Mouse (Mus musculus) left cerebral cortex, adult 9 months (tissue): Measurements from ENCODE around the gene Ptgr1.

Source experiments
- DNase-seq, 2 experiments: peaks; one replicate each; pipeline ENCODE4 v3.0.0; 2022; ENCODE audit warnings: low spot score in 2 of 2

The Ptgr1 gene

DNA sequence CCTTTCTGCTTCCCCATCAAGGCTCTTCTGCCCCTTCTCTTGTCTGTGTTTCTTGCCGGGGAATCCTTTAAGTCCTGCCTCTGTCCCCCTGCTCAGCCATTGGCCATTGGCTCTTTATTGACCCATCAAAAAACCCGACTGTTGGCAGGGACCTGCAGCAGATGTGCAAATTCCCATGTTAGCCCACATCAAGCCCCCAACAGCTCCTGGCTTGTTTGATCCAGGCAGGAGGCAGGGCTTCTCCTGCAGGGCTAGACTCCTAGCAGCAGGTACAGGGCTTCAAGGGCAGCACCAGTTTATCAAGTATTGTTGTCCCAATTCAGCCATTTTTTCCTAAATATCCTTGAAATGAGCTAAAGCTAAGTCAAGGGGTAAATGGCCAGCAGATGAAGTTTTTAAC lies 60.8 kb downstream of the Ptgr1 start:
- DNase-seq, result no peak

DNA sequence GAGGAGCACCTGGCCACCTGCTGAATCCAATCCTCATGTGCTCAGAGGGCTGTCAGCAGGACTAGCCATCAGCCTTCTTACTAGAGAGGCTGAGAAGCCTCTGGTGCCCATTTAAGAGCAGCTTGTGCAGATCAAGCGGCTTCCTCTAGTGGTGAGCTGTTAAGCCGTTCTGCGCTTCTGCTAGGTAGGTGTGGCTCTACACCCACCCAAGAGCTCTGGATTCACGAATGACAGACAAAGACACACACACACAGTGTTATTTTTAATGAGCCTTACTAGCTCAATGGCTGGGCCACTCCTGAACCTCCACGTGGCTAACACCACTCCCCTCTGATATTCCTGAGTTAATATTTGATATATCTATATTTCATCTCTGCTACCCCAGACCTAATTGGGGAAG lies 61.3 kb downstream of the Ptgr1 start:
- no peak for DNase-seq

GRCm38 (mm10) chr4:58923933-58924332 lies 63.0 kb downstream of the Ptgr1 start:
- no peak for DNase-seq
